Mouse (Mus musculus) lung, adult 2 months (tissue): Measurements from ENCODE around the gene Cyfip2. TPM values are rescaled to one million over a fixed set of nuclear protein-coding genes. Genes with fewer than 3 reads are reported as not detected.

Experiments used
- DNase-seq: peaks from one replicate; pipeline ENCODE4 v3.0.0; 2022
- H3K4me1 ChIP-seq: fragments of 200-500 bp; 2 replicates; pipeline ENCODE4 v1.6.1; 2011; ENCODE audit warnings: low read length; ENCODE audit not compliant: control insufficient read depth, insufficient read depth
- H3K4me3 ChIP-seq: fragments of 200-500 bp; replicated peaks from 2 replicates; pipeline ENCODE3; 2011; ENCODE audit warnings: low read depth, mild to moderate bottlenecking, control low read depth, low read length; ENCODE audit errors: extremely low read depth
- CTCF ChIP-seq: fragments of 200-500 bp; IDR thresholded peaks from 2 replicates; pipeline ENCODE4 v1.5.1; 2011; ENCODE audit warnings: mild to moderate bottlenecking, low read length, control low read depth; ENCODE audit not compliant: insufficient read depth
- POLR2A ChIP-seq: fragments of 200-500 bp; IDR thresholded peaks from 2 replicates; pipeline ENCODE4 v1.6.1; 2011; ENCODE audit warnings: low read depth, mild to moderate bottlenecking, control low read depth, low read length, borderline replicate concordance; ENCODE audit errors: extremely low read depth
- WGBS: fragments of 180-500 bp; shearing (Covaris S2); methylation state at CpG from one replicate; pipeline ENCODE4 v1.1.7; 2018; 5-methylcytosine and 5-hydroxymethylcytosine counted together
- polyA plus RNA-seq: library from polyadenylated mRNA; depleted of rRNA; stranded (reverse); fragments of >200 nt; gene quantifications from 2 replicates; pipeline ENCODE4 v1.2.3, GENCODE M21; 2012

Cyfip2 gene
- polyA plus RNA-seq, 1 experiment: 9.3 TPM

DNA sequence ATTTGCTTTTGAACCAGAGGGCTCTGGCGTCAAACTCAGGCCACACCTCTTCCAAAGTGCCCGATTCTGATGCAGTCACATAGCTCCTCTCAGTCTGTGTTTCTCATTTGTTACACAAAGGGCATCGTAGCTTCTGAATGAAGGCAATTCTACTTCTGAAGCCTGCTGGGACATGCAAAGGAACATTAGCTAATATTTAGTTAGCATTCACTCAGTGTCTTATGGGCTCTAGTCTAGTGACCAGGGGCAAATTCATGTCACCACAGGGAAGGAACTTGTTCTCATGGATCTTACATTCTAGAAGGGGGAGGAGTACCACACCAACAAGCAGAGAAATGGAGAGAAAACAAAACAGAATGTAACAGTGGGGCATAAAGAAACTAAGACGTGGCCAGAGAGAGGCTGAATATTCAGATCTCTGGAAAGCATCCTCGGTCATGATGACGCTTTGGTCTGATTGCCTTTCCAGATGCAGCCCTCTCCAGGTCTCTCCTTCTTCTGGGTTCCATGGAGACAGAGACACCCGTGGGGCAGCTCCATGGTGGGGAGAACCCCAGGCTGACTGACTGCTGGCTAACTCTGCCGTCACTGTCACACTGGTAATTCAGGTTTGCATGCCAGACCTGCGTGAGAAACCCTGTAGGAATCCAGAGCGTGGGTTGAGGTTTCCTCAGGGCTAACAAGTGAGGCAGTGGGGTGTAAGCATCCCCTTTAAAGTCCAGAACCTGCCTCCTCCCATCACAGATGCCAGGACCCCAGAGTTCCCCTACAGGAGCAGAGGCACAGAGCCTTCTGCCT lies 135.2 kb downstream of the Cyfip2 start:
- WGBS: 75% methylated on average over 10 of the region's 10 CpGs
- DNase-seq: no peak
- no peaks in the 10 kb centered on the region for H3K4me1 ChIP-seq
- no peak overlapping the region for H3K4me3 ChIP-seq
- TF ChIP-seq POLR2A (no peak), CTCF (no peak)

DNA sequence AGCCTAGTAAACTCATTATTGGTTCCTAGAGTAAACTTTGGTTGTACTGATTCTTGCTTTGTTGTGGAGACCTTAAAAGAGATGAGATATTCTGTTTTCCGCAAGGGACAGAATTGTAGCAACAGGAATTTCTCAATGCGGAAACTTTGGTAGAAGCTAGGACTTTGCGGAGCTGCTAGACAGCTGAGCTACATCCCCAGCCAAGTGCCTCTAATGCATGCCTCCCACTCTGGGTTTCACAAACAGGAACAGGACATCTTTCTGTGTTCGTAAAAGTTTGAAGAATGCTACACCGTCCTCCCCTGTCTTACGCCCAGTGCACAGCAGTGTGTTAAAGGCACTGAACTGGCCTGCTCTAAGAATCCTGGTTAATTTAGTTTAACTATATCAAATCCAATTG lies 136.5 kb downstream of the Cyfip2 start:
- H3K4me1 ChIP-seq: no peaks in the 10 kb centered on the region
- no peak for TF ChIP-seq POLR2A
- no peak for TF ChIP-seq CTCF
- no peak for DNase-seq
- no peak overlapping the region for H3K4me3 ChIP-seq
- WGBS: 82% methylated on average over 6 of the region's 6 CpGs

DNA sequence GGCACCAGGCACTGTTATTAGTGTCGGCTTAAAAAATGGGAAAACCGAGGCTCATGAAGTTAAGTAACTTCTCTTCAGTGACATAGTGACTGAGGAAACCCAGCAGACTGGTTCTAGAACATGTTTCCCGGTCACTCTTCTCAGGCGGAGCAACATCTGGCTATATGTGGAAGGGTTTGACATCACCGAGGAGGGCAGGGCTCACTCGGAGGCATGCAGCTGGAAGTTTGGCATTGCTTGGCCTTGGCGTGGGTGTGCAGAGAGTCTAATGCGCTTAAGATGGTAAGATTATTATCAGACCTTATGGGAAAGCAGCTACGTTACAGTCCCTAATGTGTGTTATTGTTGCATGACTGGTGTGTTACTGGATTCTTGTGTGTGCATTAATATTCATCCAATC lies 140.5 kb downstream of the Cyfip2 start:
- Histone ChIP-seq H3K4me1 (no peaks in the 10 kb centered on the region), H3K4me3 (no peak overlapping the region)
- no peak for DNase-seq
- no peak for TF ChIP-seq CTCF
- TF ChIP-seq POLR2A: no peak
- 92% methylated on average over 9 of the region's 9 CpGs for WGBS

DNA sequence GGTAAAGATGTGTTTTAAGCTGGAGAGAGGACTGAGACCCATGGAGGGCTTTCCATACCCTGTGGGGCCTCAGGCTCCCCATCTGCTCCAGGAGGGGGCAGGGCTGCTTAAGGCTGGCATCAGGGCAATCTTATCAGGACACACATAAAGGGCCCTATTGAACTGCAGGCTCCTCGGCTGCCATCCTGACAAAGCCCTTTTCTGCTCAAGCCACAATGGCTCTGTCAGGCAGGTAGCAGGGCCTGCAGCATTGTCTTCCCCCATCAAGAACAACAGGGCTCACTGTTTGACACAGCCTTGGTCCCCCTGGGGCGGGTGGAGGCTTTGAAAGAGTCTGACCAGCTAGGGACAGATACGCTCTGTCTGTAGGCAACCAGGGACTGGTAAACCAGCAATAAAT lies 142.8 kb downstream of the Cyfip2 start:
- no peak for TF ChIP-seq CTCF
- no peak for TF ChIP-seq POLR2A
- peaks cover 3% of the 10 kb centered on the region; the same call in 1 of the 2 replicates for H3K4me1 ChIP-seq
- no peak for DNase-seq
- WGBS: 80% methylated on average over 3 of the region's 3 CpGs
- H3K4me3 ChIP-seq: no peak overlapping the region

DNA sequence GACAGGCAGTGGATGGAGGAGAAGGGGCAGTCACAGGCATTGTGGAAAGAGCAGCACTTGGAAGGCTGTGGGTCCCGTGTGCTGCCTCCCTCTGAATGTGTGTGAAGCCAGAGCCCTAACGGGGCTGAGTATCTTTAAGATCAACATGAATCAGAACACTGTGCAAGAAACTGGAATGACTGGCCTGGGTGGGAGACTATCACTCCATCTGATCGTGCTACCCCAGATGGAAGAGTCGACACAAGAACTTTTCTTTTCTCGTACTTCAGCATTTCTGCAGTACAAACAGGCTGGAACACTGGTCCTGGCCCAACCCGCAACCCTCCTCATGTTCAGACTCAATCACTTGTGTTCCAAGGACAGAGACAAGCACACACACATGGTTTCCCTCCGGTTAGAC lies 144.2 kb downstream of the Cyfip2 start:
- DNase-seq: no peak
- 88% methylated on average over 7 of the region's 7 CpGs for WGBS
- no peak for TF ChIP-seq CTCF
- no peak for TF ChIP-seq POLR2A
- Histone ChIP-seq H3K4me1 (peaks cover 3% of the 10 kb centered on the region; the same call in 1 of the 2 replicates), H3K4me3 (no peak overlapping the region)

DNA sequence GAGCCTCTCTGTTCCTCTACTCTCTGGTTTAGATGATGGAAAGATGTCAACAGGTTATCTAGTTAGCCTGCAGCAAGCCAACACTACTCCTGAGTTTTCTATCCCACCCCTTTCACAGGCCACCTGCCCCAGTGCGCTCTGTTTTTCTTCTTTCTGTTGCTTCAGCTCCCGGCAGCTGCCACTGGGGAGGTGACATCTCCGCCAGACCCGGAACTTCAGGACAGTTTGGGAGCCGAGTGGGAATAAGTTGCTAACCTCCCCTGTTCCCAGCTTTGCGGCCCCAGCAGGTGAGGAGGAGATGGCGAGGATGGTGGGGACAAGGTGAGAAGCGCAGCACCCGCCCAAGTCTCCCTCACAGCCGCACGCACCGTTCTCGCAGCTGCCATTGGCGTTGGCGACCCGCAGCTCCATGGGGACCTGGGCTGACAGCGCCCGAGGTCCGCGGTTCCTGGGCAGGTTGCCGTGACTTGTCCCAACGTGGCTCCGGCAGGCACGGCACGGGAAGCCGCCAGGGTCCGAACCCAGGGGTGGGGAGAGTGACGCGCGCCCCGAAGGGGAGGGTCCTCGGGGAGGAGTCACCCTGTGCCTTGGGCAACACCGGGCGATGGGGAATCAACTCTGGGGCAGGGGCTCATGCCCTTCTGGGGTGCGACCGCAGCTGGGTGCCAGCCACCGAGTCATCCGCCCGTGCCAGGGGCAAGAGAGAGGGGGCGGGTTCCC lies 146.6 kb downstream of the Cyfip2 start, which contains the start of gene Nipal4:
Gene Nipal4 (minus strand): TSS at position 643 of the 720 bp plus-strand sequence.
- 1% methylated on average over 40 of the region's 40 CpGs for WGBS
- Histone ChIP-seq H3K4me1 (peaks cover 3% of the 10 kb centered on the region; the same call in 1 of the 2 replicates), H3K4me3 (peak within 1 kb of the TSS; percentile 48)
- TF ChIP-seq CTCF: no peak
- no peak for TF ChIP-seq POLR2A
- no peak for DNase-seq

DNA sequence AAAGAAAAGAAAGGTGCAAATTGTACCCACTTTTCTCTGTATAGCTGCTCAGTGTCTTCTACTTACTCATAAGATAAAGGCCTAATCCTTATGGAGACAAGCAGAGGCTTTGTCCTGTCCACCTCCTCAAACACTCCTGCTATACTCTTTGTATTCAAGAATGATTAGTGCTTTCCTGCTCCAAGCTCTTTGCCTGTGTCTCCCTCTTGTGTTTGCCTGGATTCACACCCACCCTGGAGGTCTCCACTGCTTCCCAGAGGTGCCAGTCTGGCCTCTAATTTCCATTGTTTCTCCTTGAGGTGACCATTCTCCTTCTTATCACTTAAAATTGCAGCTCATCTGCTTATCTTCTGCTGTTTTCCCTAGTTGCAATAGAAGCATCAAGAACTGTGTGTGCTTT lies 155.2 kb downstream of the Cyfip2 start:
- DNase-seq: no peak
- no peak for TF ChIP-seq POLR2A
- TF ChIP-seq CTCF: no peak
- no peak overlapping the region for H3K4me3 ChIP-seq
- no peaks in the 10 kb centered on the region for H3K4me1 ChIP-seq

DNA sequence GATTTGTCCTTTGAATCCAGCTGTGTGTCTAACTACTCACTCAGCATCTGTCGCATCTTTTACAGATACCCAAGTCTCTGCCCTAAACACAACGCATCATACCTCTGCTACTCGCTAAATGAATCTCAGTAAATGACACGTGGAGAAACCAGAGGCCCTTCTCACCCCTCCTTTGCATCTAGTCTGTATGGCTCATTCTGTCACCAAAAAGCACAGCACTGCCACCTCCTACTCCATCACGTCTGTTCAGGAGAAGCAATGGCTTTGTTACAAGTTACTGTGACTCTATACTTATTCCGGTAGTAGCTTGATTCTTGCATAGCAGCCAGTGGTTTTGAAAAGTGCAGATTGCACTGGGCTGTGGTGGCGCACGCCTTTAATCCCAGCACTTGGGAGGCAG lies 155.7 kb downstream of the Cyfip2 start:
- WGBS: 93% methylated on average over 8 of the region's 8 CpGs
- TF ChIP-seq CTCF: no peak
- TF ChIP-seq POLR2A: no peak
- Histone ChIP-seq H3K4me3 (no peak overlapping the region), H3K4me1 (no peaks in the 10 kb centered on the region)
- DNase-seq: no peak

DNA sequence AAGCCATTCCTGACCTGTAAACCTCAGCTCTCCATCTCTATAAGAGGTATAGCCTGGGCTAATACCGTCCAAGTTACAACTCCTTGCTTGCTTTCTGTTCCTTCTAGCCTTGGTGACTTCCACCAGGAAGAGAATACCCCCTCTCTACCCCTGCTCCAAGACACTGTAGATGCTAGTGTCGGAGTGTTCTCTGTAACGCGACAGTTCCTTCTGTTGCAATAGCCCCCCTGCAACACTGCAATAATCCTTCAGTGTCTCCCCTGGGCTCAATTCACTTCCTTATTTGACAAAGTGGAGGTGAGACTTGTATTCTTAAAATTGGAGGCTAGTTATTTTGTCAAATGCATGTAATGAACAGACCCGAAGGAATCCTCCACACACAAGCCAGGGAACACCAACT lies 166.0 kb downstream of the Cyfip2 start:
- no peak for DNase-seq
- WGBS: 88% methylated on average over 5 of the region's 5 CpGs
- TF ChIP-seq POLR2A: no peak
- no peak for TF ChIP-seq CTCF
- no peak overlapping the region for H3K4me3 ChIP-seq
- no peaks in the 10 kb centered on the region for H3K4me1 ChIP-seq
